Mouse (Mus musculus) liver, adult 2 months (tissue): ENCODE measurements around the gene Zfp423.

Experiments
- CTCF ChIP-seq: fragments of 200-500 bp; IDR thresholded peaks from 2 replicates; pipeline ENCODE4 v1.5.1; 2011; ENCODE audit warnings: low read depth, low read length, control low read depth
- POLR2A ChIP-seq: fragments of 200-500 bp; IDR thresholded peaks from 2 replicates; pipeline ENCODE4 v1.6.1; 2011; ENCODE audit warnings: low read length, control low read depth; ENCODE audit not compliant: insufficient read depth; ENCODE audit errors: extremely low read depth

DNA sequence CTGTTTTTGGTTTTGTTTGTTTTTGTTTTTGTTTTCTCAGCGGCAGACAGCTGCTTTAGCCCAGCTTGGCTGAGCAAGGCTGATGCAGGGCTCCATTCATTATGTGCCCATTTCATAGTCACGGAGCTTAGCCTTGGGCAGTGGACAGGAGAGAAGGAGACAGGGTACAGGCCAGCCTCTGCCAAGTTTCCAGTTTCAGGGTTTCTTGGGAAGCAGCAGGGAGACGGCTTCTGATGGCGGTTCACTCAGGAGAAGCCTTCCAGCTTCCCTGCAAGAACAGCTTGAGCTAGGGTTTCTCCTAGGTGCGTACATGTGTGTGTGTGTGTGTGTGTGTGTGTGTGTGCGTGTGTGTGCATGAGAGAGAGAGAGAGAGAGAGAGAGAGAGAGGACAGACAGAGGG lies 292.1 kb downstream of the Zfp423 start:
- TF ChIP-seq POLR2A: no peak
- no peak for TF ChIP-seq CTCF
